Mouse (Mus musculus) MEL (cell line): Measurements from ENCODE around the gene Rsbn1l.

Source experiments
- BHLHE40 ChIP-seq: IDR thresholded peaks from 2 replicates; pipeline ENCODE4 v1.6.1; 2012; ENCODE audit warnings: low read depth, mild to moderate bottlenecking, inconsistent platforms, low read length, improper control_type of control experiment, borderline replicate concordance
- CTCF ChIP-seq, 3 experiments: IDR thresholded peaks in 2 of 3; conservative IDR thresholded peaks in 1 of 3; 2 replicates each; pipeline ENCODE4 v1.5.1; 2011 to 2012; ENCODE audit warnings: low read length in 3 of 3, low read depth in 2 of 3, mild to moderate bottlenecking in 2 of 3, improper control_type of control experiment in 1 of 3, inconsistent platforms in 1 of 3, mixed read lengths in 1 of 3, moderate library complexity in 1 of 3; ENCODE audit not compliant: control insufficient read depth in 1 of 3, insufficient read depth in 1 of 3, poor library complexity in 1 of 3, severe bottlenecking in 1 of 3
- JUND ChIP-seq: IDR thresholded peaks from 2 replicates; pipeline ENCODE4 v1.6.1; 2011; ENCODE audit warnings: low read depth, mild to moderate bottlenecking, improper control_type of control experiment, low read length
- MAX ChIP-seq: IDR thresholded peaks from 2 replicates; pipeline ENCODE4 v1.6.1; 2011; ENCODE audit warnings: low read length, improper control_type of control experiment
- POLR2A ChIP-seq, 2 experiments: IDR thresholded peaks; 2 replicates each; pipeline ENCODE4 v1.6.1; 2011 to 2012; ENCODE audit warnings: low read length in 2 of 2, mild to moderate bottlenecking in 2 of 2, control low read depth in 1 of 2, improper control_type of control experiment in 1 of 2, low read depth in 1 of 2, moderate library complexity in 1 of 2; ENCODE audit not compliant: control insufficient read depth in 1 of 2, insufficient read depth in 1 of 2, poor library complexity in 1 of 2
- POLR2AphosphoS2 ChIP-seq: IDR thresholded peaks from 2 replicates; pipeline ENCODE4 v1.6.1; 2011; ENCODE audit warnings: low read length, improper control_type of control experiment
- SIN3A ChIP-seq: IDR thresholded peaks from 2 replicates; pipeline ENCODE4 v1.6.1; 2012; ENCODE audit warnings: low read length, improper control_type of control experiment, inconsistent platforms
- SMC3 ChIP-seq: IDR thresholded peaks from 2 replicates; pipeline ENCODE4 v1.6.1; 2011; ENCODE audit warnings: low read depth, low read length, improper control_type of control experiment
- ZC3H11A ChIP-seq: IDR thresholded peaks from 2 replicates; pipeline ENCODE4 v1.6.1; 2012; ENCODE audit warnings: low read depth, mild to moderate bottlenecking, inconsistent platforms, low read length, improper control_type of control experiment

- TF ChIP-seq ZC3H11A (no peak), MAX (no peak), CTCF (IDR thresholded peaks at IDR 0.05 in 2 of 3, conservative IDR thresholded peaks at IDR 0.05 in 1 of 3; ENCODE audit: control insufficient read depth in 1 of 3, insufficient read depth in 1 of 3, low read depth in 2 of 3, low read length in 3 of 3, poor library complexity in 1 of 3, severe bottlenecking in 1 of 3) (no peak), POLR2AphosphoS2 (no peak), JUND (no peak; the same call in 1 of the 2 replicates), POLR2A (IDR thresholded peaks at IDR 0.05; ENCODE audit: control insufficient read depth in 1 of 2, insufficient read depth in 1 of 2, low read depth in 1 of 2, low read length in 2 of 2, poor library complexity in 1 of 2) (no peak), SIN3A (peak; percentile 90), BHLHE40 (peak; percentile 80), SMC3 (no peak)
Measured at GRCm38 (mm10) chr5:20930430-20930829, 25.8 kb downstream of the Rsbn1l start.
